Mouse (Mus musculus) brain, embryonic 14.5 days (tissue): ENCODE results near the gene 4921509C19Rik.

Experiments used
- CTCF ChIP-seq: fragments of 200-500 bp; IDR thresholded peaks from 2 replicates; pipeline ENCODE4 v1.5.1; 2012; ENCODE audit warnings: inconsistent platforms, mild to moderate bottlenecking, moderate library complexity, borderline replicate concordance; ENCODE audit not compliant: insufficient read depth, insufficient read length; ENCODE audit errors: extremely low read depth
- POLR2A ChIP-seq: fragments of 200-500 bp; IDR thresholded peaks from 2 replicates; pipeline ENCODE4 v1.6.1; 2012; ENCODE audit warnings: mild to moderate bottlenecking, inconsistent platforms, borderline replicate concordance; ENCODE audit not compliant: poor library complexity, insufficient read depth, insufficient read length, severe bottlenecking; ENCODE audit errors: extremely low read depth

- TF ChIP-seq CTCF, result no peak
- TF ChIP-seq POLR2A, result no peak
Measured at GRCm38 (mm10) chr2:151519000-151519399, 43.0 kb upstream of the 4921509C19Rik start.
